Mouse (Mus musculus) CD4-positive, CD25-positive, alpha-beta regulatory T cell, adult 4 months (primary cell): ENCODE measurements around the gene Hmga1b. TPM values are rescaled to one million over a fixed set of nuclear protein-coding genes. Genes with fewer than 3 reads are reported as not detected.
"Not testable (repeated sequence)": the region's sequence is repeated elsewhere in the genome, so short reads cannot be mapped to it uniquely, and the experiment has no call there.

Experiments
- ATAC-seq: one replicate; pipeline ENCODE4 v1.8.0; 2017
- polyA plus RNA-seq, 2 experiments: library from polyadenylated mRNA; unstranded; fragments of 100-300 nt; shearing (Covaris generic); gene quantifications; one replicate each; pipeline ENCODE4 v1.2.1; 2017

Gene Hmga1b
- polyA plus RNA-seq, 2 experiments from 2014 or later = 3.6 to 24.6 TPM

DNA sequence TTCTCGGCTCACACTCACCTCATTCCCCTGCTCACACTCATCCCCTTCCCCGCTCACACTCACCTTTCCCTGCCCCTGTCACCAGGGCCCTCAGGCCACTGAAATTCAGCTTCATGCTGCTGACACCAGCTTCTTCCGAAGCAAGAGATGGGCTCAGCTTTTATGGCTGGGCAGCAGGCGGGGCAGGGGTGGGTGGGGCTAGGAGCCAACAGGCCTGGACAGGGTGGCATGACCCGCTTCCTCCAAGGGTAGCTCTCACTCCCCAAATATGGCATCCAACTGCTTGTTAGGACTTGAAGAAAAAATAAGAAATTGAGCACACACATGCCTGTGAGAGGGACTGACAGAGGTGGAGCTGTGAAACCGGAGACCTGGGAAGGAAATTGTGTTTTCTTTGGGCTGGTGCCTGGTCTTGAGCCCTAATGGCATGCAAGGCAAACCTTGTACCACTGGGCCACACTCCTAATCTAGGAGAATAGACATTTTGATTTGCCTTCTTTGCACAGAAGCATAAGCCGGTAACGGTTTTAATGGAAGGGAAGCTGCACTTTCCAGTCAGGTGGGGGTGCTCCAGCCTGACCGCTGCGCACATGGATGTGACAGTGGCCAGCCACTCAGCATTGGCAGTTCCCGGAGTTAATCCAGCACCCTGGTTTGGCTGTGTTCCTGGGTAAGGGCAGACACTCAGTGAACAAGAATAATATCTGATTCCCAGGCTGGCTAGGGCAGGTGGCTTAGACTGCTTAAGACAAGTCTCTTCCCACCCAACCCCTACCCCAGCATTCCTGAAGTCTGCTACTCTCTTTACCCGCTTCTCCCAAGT lies 30.5 kb upstream of the Hmga1b start, which contains the start of gene Cbr2:
TSS of gene Cbr2 (minus strand) at position 257 of the 823 bp plus-strand sequence.
- ATAC-seq = no peak

DNA sequence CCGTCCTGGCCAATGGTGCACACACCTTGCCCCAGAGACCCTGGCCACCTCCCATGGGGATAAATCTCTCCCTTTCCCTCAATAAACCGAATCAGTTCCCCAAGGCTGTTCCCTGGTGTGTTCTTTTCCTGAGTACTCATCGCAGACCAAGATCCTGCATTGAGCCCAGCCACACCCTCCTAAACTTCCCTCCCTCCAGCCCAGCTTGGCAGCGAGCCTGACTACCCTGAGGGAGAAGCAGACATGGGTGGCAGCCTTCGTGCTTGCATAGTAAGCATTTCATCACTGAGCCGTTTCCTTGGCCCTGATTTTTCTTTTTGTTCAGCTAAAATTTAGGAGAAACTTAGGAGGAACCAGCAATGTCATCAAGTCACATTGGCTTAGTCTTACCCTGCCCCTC lies 29.1 kb upstream of the Hmga1b start:
- no peak for ATAC-seq

DNA sequence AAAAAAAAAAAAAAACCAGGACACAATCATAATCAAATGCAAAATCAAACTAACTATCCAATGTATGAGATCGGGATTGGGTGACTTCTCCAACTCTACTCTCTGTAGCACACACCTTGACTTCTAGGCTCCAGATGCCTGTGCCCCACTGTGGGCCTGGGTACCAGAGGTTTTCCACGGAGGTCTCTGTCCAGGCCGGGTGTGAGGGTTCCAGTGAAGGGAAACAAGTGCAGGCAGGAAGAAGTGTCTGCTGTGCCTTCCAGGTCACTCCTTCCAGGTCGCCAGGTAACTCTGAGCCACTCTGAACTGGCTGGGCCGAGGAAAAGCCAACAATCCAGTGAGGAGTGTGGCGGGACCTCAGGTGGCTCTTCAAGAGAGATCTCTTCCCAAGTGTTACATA lies 26.2 kb upstream of the Hmga1b start:
- no peak for ATAC-seq

DNA sequence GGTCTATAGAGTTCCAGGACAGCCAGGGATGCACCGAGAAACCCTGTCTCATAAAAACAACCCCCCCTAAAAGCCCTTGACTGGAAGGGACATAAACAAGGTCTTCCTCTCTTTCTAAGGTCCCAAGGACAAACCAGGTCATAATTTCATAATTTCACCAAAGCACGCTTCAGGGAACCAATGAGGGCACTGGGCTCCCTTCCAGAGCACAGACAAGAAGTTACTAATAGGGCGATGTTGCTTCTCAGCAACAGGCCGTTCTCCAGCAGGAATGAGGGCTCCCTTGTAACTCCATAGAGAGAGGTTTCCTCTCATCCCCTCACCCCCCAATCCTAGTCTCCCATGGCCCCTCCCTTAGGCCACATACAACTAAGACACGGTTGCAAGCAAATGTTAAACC lies 21.6 kb upstream of the Hmga1b start:
- ATAC-seq = no peak

DNA sequence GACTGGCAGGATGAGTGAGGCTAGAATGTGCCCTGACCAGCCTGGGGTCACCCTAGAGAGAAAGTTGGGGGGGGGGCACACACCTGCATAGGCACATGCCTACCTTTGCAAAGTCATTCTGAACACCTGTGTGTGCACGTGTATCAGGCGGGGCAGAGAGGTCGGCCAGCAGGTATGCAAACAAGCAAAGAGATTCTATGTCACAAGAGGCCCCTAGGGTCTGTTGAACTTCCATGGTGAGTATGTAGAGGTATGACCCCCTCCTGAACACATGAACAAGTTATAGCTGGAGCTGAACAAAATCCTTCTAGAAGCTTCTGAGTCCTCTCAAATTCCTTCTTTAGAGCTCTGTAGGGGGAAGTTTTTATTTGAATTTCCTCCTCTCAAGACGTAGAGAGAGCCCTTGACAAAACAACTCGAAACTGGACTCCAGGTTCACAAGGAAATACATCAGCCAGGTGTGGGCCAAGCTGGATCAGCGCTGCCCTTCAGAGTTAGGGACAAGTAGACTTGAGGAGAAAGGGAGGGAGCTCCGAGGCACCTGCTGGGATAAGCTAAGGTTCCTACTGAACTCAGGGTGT lies 18.4 kb upstream of the Hmga1b start:
- no peak for ATAC-seq

DNA sequence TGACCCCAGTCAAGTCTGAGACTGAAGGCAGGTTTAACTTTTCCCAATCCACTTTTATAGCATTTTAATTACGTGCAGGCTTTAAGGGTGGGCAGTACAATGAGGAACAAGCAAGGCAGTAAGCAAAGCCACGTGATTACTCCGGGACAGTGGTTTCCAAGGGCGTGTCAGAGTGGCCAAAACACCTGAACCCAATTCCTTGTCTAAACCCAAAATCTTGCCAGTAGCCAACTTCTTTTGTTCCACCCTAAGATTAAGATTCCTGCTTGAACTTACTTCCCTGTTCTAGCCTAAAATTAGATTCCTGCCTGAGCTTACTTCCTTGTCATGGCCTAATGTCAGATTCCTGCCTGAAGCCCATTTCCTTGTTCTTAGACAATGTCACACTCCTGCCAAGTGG lies 14.6 kb upstream of the Hmga1b start:
- ATAC-seq = no peak

DNA sequence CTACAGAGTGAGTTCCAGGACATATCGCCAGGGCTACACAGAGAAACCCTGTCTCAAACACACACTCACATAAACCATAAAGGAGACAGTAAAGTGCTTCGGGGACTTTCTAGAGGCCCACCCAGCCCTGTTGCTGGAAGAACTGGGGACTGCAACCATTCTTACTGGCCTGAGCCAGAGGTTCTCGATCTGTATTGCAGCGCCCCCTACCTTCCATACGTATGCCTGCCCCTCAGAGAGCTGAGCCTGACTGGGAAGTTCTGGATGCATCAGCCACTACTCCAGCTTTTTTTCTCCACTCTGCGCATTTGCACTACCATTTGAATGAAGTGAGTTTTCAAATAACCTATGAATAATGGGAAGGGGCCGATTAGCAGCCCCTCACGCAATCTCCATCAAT lies 13.2 kb upstream of the Hmga1b start:
- ATAC-seq = no peak

DNA sequence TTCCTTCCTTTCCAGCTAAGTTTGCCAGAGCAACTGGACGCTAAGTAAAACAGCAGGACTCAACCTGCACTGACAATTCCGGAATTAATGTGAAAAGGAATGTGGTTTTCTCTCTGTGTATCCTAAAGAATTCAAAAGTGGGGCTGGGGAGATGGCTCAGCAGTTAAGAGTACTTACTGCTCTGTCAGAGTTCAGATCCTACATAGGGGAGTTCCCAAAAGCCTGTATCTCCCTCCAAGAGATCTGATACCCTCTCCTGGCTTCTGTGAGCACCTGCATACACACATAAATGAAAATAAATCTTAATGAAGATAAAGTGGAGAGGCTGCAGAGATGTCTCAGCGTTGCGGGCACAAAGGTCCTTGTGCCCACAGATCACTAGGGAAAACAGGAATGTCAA lies 11.0 kb upstream of the Hmga1b start:
- ATAC-seq = no peak

DNA sequence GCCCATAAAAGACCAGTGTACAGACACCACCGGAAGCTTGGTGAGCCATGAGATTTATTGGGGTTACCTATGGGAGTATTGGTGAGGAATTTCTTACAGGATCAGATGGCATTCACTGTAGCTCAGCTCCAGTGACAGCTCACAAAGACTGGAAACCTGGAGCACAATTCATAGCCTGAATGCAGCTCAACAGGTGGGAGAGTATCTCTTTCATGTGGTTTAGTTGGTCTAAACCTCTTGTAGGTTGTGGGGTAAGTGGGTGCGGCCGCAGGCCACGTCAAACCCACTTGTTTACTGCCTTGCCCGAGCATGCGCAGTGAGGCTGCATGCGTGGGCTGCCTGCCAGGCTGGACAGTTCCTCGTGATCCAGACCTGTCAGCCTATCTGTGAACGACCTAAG lies 2.4 kb upstream of the Hmga1b start:
- no peak for ATAC-seq

DNA sequence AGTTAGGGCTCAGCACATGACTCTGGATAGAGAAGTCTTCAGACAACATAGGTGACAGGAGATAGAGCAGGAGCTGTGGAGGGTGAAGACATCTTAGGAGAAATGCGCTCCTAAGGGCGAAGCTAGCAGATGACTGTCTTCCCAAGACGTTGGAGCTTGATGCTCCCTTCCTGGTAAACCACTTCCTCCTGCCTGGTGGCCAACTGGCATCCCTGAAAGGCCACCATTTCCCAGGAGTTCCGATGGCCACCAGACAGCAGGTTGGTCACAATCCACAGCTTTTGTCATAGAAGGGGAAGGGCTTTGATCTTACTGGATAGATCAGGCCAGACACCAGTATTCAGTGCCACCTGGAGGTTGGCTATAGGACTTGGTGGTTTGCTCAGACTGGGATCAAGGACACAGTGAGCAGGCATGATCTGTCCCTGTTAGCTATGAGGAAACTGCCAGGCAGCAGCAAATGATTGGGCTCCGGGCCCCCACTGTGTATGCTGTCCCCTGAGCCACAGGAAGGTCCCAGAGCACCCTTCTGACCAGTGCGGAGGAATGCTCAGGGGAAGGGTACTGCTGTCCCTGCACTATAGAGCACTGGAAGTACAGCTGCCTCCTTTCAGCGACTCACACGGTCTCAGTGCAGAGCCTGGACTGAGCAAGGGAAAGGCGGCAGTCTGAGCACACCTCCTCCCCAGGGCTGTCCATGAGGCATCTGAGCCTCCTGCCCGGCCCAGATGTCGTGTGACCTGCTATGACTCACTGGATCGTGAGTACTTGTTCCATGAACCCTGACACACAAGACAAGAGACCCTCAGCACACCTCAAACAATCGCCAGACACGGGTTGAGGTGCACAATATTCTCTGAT lies 553 bp upstream of the Hmga1b start:
- ATAC-seq = no peak

DNA sequence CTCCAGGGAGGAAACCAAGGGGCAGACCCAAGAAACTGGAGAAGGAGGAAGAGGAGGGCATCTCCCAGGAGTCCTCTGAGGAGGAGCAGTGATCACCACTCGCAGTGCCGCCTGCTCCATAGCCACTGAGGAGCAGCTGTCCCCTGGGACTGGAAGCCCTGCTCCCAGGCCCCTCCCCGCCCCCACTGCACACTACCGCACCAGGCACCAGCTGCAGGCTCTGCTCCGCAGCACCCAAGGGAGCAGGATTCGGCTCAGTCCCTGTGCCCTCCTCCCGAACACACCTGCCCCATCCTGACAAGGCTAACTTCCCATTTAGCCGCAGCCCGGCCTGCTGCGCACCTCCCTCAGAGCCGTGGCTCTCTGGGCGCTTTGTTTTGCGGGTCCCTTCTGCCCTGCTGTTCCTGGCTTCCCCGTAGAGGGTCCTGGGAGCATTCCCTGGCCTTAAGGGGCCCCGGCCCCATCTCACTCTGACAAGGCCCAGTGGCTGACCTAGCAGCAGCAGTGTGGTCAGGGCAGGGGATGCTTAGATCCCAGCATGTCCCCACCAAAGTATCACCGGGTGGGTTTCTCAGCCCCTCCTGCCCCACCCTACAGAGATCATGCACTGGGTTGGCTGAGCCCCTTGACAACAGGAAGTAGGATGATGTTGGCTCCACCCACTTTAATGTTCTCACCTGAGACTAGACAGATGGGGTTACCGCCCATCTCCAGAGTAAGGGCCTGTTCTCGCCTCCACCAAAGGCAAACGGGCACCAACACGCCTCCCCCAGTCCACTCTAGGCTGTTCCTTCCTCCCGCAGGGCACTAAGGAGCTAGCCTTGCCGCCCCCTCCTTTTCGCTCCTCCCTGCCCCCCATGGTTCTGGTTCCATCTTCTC lies 766 bp downstream of the Hmga1b start:
- ATAC-seq = not testable (repeated sequence)

DNA sequence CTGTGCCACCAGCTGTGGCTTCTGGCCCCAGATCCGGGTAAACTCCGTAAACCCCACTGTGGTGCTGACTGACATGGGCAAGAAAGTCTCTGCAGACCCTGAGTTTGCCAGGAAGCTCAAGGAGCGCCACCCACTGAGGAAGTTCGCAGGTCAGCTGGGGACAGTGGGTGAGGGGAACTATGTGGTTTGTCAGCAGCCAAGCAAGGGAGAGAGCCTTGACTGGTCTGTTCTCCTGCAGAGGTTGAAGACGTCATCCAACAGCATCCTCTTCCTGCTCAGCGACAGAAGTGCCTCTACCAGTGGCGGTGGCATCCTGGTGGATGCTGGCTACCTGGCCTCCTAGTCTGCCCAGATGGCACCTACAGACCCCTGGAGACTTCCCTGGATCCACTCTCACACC lies 4.4 kb downstream of the Hmga1b start:
- ATAC-seq = not testable (repeated sequence)

DNA sequence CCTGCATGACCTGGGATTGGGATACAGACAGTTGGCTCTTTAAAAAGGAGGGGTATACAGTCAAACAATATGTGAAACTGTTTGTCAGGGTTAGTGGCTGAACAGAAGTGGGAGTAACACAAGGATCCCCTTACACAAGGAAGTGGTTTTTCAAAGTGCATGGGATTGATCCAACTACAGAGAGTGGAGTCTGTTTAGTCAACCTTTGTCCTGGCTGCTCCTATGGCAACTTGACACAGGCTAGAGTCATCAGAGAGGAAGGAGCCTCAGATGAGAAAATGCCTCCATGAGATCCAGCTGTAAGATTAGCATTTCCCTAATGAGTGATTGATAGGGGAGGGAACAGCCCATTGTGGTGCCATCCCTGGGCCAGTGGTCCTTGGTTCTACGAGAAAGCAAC lies 5.6 kb downstream of the Hmga1b start:
- no peak for ATAC-seq

DNA sequence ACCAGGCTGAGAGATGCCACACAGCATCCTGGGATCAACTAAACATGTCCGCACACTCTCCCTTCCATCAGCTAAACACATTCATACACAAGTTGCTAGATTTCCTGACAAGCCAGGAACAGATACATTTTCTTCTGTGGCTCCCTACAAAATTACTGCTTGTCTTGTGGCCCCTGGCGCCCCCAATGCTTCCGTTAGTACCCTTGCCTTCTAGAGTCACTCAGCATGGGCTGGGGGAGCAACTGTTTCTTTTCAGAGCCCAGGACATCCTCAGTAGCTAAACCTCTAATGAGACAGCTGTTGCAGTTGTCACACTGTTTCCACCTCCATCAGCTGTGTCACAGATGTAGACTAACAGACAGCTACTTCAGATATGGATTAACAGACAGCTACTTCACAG lies 10.2 kb downstream of the Hmga1b start:
- ATAC-seq = no peak

DNA sequence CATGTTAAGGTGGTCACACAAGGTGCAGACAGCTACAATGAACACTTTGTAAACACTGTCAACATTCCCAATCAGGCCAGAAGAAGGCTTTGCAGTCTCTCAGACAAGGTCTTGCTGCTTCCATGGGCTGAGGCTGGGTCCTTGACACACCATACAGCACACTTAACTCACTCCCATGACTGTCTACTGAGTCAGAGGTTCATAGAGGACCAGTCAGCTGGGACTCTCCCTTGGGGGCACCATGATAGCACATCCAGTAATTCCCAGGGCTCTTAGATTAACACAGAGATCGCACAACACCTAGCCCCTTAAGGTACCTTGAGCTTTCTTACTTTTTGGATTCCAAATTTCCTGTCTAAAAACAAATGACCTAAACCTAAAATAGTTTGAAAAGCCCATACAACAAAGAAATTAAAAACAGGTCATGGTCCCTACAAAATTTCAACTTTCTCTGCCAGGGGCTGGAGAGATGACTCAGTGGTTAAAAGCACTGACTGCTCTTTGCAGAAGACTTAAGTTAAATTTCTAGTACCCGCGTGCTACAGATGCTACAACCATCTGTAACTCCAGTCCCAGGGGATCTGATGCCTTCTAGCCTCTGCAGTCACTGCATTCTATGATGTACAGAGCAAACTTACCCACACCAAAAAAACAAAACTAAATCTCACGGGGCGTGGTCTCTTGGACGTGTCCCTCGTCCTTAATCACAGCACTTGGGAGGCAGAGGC lies 11.0 kb downstream of the Hmga1b start:
- ATAC-seq = no peak

DNA sequence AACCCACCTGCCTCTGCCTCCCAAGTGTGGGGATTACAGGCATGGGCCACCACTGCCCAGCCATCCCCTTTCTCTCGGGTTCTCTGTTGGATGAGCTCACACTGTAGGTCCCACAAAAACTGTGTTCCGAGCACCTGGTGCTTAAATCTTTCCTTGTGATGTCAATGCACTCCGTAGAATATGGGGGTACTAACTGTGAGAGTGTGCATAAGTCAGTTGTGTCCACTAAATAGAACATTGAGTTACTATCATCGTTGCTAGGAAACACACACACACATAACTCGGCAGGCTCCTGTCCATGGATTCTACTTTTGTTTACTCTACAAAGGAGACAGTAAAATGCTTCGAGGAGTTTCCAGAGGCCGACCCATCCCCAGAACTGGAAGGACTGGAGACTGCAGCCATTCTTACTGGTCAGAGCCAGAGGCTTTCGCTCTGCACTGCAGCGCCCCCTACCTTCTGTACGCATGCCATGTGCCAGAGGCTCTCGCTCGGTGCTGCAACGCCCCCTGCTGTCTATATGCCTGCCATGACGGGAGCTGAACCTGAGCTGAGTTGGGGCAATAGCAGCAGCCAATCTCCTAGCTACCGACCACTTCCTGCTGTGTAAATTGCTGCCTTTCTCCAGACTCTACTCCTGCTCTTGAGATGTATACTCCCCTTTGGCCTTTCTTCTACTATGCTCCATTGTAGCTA lies 13.3 kb downstream of the Hmga1b start:
- peak; percentile 100 for ATAC-seq

DNA sequence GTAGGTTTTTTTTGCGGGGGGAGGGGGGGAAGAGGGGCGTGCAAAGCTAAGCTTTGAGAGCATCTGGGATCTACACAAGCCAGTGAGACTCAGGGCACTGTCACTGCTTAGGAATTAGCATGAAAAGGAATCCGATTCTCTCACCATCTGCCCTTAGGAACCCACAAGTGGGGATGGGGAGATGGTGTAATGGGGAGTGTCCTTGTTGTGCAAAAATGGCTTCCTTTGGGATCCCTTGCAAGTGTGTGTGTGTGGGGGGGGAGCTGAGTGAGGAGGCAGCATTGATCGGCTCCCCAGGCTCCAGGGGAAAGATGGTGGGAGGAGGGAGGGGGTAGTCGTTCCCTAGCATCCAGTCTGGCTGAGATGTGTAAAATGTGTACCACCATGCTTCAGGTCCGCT lies 14.5 kb downstream of the Hmga1b start:
- no peak for ATAC-seq

DNA sequence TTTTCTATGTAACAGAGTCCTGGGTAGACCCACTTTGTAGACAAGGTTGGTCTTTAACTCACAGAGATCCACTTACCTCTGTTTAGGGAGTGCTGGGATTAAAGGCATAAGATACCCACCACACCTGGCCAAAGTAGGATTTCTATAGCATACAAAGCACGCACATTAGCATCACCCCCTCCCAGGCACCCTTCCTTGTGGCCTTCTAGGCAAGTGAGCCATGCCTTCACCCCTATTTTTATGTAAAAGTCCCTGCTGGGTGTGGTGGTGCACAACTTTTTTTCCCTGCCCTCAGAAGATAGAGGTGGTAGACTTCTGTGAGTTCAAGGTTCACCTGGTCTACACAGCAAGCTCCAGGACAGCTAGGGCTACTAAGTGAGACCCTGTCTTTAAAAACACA lies 17.3 kb downstream of the Hmga1b start:
- ATAC-seq = no peak

DNA sequence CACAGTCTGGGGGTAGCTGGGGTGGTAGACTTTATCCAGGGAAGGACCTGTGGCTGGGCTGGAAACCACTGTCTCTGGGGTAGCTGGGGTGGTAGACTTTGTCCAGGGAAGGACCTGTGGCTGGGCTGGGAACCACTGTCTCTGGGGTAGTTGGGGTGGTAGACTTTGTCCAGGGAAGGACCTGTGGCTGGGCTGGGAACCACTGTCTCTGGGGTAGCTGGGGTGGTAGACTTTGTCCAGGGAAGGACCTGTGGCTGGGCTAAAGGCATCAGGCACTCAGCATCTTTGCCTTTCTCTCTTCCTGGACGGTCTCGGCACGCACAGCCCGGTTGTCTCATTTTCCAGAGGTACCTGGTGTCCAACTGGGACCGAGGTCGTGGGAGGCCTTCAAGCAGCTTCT lies 18.8 kb downstream of the Hmga1b start:
- not testable (repeated sequence) for ATAC-seq

DNA sequence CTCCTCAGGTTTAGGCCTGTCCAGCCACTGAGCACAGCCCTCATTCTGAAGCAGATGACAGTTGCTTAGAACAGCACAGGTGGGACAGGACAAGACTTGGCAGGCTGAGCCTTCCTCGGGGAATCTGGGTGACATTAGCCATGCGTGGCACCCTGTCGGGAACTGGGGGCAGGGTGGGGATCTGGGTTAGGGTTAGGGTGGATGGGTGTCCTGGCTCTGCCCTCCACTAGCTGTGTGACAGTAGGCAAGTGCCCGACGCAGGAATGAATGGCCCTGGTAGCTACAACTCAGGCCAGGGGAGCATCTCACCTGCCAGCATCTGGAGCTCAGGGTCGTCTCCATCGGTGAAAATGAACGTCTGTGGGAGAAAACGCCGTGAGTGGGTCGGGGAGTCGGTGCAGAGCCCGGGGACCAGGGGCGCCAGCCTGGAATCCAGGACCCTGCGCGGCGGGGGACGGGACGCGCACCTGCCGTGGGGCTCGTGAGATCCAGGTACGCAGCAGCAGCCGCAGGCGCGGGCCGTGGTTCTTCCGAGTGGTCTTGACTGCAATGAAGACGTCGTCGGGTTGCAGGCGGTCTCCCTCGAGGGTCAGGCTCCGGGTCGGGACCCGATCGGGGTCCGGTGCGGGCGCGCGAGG lies 21.0 kb downstream of the Hmga1b start:
- ATAC-seq = peak; percentile 36
